Mouse (Mus musculus) G1E (cell line): ENCODE measurements around the gene Sost.

Experiments
- CTCF ChIP-seq: IDR thresholded peaks from 2 replicates; pipeline ENCODE4 v1.5.1; 2012; ENCODE audit warnings: low read depth, low read length, inconsistent platforms, mixed read lengths
- GATA1 ChIP-seq: IDR thresholded peaks from 2 replicates; pipeline ENCODE4 v1.6.1; 2012; ENCODE audit warnings: borderline replicate concordance, low read length, inconsistent platforms, mixed read lengths
- GATA2 ChIP-seq: IDR thresholded peaks from 2 replicates; pipeline ENCODE4 v1.6.1; 2012; ENCODE audit warnings: low read depth, low read length, inconsistent platforms, borderline replicate concordance
- POLR2AphosphoS5 ChIP-seq: IDR thresholded peaks from 2 replicates; pipeline ENCODE4 v1.6.1; 2012; ENCODE audit warnings: low read depth, low read length, inconsistent platforms; ENCODE audit not compliant: insufficient replicate concordance
- TAL1 ChIP-seq: conservative IDR thresholded peaks from 2 replicates; pipeline ENCODE4 v1.6.1; 2012; ENCODE audit warnings: low read depth, low read length, inconsistent platforms, mixed read lengths

DNA sequence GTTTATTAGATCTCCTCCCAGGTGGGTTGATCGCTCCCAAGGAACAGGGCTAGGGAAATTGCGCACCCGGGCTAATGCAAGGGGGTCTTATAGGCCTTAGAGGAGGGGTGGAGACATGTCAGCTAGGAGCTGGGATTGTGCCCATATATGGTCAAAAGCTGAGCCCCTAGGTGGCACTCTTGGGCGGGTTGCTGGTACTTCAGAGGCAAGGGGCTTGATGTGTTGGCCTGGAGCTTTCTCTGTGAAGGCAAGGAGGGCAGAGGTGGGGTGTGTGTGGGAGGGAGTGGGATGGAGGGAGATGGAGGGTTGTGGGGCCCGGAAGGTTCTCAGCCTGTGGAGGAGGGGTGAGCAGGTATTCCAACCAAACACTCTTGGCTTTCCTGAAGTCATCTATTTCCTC is 20.3 kb downstream of the Sost start:
- no peak for TF ChIP-seq CTCF
- no peak for TF ChIP-seq POLR2AphosphoS5
- no peak for TF ChIP-seq TAL1
- TF ChIP-seq GATA1, result no peak
- TF ChIP-seq GATA2, result no peak
